Mouse (Mus musculus) urinary bladder, postnatal 10 days (tissue): ENCODE measurements at regions not wholly inside any gene's neighbourhood (a gene's known extent, or its start where the extent isn't known, plus 50 kb on each side); places are given as distances from the start of the nearest gene placed in this dataset.
"Not testable (repeated sequence)": the region's sequence is repeated elsewhere in the genome, so short reads cannot be mapped to it uniquely, and the experiment has no call there.

Experiments
- DNase-seq: peaks from one replicate; pipeline ENCODE4 v3.0.0; 2022; ENCODE audit warnings: low spot score

DNA sequence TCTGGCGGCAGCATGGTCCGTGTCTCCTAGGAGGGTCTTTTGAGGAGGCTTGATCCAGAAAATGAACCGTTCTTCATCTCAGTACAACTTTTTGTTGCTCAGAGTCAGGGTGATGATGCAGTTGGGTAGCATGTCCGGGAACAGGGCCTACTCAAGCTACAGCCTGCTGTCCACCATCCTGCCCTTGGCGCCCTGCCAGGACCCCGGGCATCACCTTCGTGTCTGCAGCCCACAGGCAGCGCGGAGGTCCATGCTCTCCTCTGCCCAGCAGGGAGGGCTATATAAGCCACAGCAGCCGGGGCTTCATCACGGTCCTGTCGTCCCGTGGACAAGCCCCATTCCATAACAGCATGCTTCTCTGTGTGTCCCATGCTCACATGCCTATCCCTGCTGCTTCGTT is 107.1 kb upstream of the Klf3 start:
- no peak for DNase-seq

DNA sequence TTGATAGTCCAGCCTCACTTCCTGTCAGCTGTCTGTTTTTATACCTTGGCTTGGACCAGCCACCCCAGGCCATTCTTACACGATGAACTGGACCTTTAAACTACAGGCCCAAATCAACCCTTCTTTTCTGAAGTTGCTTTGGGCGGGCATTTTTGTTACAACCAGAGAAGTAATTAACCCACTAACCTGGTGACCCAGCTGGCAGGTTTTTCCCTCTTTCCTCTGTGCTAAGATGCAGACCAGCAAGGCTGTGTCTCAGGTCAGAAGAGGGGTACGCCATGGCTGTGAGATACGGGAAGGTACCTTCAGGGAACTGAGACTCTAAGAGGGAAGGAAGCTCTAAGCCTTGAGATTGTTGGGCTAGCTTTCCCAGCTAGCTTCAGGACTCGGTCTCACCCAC is 105.7 kb upstream of the Klf3 start:
- no peak for DNase-seq

DNA sequence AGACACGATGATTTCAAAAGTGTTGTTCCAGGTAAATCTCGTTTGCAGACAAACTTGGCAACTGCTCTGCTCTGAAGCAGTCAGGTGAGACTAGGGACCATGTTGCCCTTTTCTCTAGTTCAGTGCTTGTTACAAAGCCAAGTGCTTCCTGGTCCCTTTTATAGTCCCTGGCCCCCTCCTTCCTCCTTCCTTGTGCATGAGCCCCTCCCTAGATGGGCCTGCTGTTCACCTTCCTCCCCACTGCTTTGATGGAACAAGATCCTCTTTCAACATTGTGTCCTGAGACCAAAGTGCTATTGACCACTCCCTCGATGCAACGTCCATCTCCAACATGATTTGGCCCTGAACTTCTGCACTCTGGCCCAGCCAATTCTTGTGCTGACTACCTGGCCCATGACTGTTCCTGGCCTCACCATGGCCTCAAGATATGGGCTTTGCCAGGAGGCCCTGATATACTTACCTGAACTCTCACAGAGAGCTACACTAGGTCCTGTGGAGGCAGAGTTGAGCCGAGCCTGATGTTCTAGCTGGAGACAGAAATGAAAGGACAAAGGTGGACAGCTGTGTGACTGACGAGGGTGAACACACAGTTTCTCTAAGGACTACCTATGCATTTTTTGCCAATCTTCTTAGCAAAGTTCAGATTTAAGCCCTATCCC is 104.6 kb upstream of the Klf3 start:
- no peak for DNase-seq

DNA sequence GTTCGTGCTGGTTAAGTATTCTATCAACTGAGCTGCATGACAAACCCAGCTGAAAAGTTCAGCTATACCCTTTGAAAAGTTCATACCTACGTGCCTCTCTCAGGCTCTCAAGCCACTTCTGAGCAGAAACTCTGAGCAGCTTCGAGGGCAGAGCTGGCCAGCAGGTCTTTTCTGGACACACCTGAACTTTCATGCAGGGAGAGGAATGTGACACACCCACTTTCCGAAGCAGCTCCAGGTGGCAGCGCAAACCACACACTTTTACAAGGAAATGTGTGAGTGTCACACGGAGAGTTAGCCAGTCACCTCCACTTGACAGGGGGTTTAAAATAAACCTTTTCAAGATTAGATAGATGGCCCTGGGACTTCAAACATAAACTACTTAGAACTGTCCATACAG is 103.2 kb upstream of the Klf3 start:
- DNase-seq, result no peak

DNA sequence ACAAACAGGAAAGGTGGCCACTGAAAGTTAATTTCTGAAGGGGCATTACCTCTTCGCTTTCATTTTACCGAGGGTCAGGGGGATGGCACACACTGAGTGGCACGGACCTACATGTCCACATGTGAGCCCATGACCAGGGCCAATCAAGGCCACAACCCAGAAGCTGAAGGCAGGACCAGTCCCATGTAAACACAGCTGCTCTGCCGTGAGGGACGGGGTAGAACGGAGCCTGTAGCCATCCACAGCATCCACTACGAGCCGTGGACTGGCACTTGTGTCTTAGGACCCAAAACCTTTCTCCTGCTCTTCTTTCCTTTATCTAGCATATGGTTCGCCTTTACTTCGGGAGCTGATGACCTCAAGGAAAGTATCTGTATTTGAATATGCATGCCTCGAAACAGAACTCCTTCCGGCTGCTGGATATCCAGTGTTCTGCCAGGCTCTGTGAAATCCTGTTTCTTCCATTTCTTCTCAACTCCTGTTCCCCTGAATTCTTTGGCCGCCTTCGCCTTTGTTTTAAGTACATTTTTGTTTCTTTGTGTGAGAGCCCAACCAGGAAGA is 101.9 kb upstream of the Klf3 start:
- no peak for DNase-seq

DNA sequence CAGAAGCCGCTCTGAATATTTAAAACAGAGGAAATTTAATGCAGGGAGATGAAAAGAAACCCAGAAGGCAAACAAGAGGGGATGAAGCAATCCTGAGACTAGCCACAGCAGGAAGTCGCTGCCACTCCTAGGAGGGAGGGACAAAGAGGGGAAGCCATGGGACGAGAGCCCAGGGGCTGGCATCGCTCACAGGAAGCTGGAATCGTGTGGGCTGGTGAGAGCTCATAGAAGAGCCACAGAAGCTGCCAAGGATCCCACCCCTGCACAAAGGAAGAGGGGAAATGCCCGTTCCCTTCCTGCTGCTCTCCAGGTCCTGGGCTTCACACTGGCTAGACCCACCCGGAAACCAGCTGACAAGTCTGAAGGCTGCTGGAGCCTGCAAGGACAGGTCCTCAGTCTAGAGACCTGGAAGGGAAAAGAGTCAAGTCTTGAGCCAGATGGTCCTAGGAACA is 101.4 kb upstream of the Klf3 start:
- no peak for DNase-seq

DNA sequence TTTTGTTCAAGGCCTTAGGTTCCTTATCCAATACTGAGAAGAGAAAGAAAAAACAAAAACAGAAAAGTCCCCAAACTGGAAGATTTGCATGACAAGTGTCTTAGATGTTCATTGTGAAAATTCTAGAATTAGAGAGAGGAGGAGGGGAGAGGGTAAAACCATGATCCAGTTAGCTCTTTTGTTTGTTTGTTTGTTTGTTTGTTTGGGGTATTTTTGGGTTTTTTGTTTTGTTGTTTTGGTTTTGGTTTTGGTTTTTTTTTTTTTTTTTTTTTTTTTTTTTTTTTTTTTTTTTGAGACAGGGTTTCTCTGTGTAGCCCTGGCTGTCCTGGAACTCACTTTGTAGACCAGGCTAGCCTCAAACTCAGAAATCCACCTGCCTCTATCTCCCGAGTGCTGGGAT is 100.8 kb upstream of the Klf3 start:
- not testable (repeated sequence) for DNase-seq

DNA sequence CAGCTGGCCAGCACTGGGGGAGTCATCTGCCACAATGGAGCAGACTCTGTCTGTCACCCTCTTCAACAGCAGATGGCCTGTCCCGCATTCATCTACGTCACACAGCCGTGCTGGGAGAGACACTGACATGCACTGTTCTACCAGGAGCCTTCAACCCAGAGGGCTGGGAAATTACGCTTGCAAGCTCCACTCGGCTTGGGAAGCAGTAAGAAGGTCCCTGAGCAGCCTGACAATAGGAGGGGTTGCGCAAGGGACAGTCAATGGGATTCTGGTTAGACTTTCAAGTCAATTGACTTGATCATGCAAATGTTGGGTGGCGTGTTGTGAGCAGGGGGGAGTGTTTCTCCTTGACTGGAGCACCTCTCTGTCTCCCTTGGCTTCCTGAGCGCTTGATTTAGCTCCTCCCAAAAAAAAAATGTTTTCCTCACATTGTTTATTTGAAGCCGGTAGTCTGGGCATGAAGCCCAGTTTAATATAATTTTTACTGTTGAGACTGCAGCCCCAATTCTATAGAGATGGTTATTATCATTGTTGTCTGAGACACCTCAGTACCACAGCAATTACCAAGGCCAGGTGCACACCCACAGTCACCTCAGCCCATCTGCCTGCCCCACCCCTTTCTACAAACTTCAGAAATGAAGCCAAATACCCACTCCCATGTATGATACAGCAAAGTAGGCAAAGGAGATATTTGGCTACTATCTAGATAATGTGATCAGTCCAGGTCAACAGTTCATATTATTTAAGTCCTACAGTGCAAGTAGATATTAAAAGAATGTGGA is 99.9 kb upstream of the Klf3 start:
- DNase-seq, result no peak

DNA sequence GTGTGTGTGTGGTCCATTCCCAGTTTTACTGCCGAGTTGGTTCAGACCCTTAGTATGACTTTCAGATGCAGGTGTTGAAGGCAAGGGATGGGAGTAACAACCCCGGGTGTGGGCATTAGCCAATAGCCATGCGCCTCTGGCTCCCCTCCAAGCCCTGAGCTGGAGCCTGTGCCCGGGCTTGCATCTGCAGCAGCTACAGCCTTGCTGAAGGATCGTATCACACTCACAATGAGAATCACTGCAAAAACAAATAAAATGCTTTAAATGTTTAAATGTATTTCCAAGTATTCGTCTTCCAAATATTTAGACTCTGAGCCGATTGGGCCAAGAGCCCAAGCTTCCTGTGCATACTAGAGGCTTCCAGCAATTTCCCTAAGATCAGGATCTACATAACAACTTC is 99.0 kb upstream of the Klf3 start:
- no peak for DNase-seq

DNA sequence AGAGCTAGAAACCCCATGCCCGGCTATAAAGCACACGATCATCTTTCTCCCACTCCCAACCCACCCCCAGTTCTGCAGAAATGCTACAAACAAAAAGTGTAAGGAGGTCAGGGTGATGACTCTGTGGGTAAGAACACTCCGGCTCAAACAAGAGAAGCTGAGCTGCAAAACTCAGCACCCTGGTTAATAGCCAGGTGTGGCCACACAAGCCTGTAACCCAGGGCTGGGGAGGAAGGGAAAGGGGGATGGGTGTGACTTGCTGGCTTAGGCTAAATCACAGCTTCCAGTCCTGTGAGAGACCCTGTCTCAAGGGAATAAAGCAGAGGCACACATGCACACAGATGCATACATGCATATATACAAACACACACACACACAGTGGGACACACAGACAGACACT is 96.6 kb upstream of the Klf3 start:
- DNase-seq, result no peak

DNA sequence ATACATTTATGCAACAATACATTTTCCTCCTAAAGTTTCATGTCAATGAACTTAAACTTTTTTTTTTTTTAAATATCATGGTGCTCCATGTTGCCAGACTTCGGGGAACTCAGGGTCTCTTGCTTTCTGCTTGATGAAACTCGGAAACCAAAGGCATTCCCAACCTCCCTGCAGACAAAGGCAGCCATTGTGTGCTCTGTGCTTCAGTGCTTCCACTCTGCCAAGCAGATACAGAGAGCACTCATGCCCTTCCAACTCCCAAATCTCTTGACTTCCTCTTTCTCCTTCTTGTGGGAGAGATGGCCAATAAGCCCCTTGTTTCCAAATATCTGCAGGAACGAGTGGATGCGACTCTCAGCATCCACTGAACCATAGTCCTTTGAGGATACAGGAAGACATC is 94.0 kb upstream of the Klf3 start:
- DNase-seq, result no peak

DNA sequence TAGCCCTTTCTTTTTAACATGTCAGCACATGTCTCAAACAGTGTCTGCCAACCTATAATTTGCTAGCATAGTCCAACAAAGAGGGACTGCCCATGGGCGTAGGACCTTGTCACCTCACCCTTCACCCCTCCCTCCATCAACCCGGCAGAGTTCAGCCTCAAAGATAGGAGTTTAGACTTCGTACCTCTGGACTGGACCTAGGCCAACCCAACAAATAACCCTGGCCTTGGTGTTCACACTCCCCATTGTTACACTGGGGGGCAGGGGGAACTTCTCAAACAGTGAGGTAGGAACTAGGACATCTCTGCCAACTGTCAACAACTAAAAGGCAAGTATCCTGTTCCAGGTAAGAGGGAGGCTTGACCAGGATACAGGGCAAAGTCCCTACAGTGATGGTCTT is 93.0 kb upstream of the Klf3 start:
- no peak for DNase-seq

DNA sequence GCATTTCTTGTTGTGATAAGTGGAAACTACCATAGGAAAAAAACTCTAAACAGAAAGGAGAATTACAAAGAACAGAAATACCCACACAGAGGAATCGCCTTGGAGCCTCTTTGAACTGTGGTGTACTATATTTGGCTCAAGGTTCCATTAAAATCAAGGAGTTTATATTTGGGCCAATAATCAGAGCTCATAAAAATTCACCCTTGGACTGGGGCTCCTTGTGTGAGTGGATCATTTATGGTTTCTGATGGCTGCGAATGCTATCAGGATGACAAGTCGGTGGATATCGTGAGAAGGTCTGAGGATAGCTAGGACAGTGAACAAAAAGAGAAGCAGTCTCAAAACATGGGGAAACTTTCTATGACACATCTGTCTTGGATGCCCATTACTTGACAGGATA is 92.2 kb upstream of the Klf3 start:
- DNase-seq, result no peak

DNA sequence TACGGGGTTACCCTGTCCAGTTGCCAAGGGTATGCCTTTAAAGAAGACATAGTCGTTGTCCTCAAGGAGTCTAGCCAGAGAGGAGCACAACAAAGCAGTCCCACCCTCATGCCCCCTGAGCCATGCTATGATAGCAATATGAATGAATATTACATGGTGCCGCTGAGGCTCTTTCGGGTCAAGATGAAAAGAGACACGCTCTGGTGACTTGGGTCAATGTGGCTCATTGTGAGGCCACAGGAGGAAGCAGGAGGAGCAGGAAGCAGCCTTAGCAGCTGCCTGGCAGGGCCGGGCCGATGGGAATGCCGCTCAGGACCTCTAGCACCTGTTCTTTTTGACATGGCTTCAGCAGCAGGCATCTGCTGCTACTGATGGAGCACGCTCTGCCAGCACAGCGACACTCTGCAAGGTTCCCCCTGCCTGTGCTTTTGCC is 89.0 kb upstream of the Klf3 start:
- DNase-seq, result no peak

DNA sequence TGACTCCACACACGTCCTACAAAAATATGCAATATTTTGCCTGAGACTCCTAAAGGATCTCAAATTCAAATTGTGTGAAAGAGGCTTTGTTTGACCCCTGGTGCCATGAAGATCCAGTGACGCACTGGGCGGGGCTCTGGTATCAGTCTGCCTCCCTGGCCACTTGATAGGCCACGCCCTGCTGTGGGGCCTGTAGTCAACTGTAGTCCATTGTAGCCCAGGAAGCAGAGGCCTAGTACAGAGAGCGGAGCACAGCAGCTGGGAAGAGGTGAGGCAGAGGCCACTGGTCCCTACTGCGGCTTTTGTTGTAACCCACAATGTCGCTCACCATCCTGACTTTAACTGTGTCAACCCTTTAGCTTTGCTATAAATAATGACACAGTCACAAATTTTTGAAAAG is 88.5 kb upstream of the Klf3 start:
- no peak for DNase-seq

DNA sequence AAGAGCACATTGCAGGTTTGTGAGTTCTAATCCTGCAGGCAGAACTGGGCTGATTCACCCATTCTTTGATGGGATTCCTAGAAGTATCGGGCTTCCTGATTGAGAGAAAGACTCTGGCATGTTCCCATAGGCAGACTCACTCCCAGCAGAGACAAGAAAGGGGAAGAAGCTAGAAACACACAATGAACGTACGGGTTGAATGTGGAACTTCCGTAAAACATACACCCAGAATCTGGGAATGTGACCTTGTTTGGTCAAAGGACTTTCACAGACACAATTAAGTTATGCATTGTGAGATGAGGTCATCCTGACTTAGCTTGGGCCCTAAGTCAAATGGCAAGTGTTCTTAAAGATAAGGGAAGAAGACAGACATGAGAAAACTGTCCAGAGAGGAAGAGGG is 86.6 kb upstream of the Klf3 start:
- no peak for DNase-seq

DNA sequence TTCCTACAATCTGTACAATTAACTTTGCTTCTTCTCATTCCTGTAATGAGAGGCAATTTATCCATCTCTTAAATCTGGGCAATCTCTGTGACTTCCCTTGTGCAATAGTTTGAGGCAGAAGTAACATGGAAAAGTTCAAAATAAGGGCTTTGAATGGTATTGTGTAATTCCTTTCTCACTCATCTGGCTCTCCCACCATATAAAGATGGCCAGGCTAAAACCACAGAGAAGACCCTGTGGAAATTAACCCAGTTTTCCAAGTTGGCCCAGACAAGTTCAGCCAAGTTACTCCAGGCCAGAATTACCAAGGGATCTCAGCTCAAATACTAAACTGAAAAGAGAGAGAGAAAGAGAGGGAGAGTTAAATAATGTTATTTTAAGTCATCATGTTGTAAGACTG is 81.0 kb upstream of the Klf3 start:
- no peak for DNase-seq

DNA sequence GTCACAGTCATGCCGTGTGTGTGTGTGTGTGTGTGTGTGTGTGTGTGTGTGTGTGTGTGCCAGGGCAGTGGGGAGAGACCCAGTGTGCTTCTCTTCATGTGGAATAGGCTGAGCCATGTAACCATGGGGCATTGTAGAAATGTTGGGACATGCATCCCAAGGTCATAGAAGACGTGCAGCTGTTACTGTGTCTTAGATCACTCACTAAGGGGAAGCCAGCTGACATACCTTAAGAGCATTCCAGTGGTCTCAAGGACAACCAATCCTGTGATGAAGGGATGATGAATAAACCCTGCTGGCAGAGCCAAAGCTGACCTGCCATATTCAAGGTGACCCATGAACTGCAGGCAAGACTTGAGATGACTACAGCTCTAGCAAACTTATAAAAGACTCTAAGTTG is 75.3 kb upstream of the Klf3 start:
- DNase-seq, result no peak

DNA sequence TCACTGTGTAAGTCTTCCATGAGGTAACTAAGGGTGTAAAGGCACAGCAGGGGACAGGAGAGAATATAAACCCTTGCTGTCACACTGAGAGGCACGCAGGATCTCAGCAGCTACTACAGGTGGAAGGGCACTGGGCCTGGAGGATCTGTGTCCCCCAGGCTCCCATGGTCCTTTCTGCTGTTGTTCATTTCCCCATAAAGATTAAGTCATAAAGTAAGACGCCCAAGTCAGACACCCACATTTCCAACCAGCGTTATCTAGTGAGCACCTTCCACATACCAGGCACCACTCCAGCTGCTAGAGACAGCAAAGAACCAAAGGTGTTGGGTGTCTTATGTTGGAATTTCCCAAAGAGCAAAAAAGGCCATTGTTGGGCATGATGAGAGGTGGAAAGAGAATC is 70.8 kb upstream of the Klf3 start:
- DNase-seq, result no peak

DNA sequence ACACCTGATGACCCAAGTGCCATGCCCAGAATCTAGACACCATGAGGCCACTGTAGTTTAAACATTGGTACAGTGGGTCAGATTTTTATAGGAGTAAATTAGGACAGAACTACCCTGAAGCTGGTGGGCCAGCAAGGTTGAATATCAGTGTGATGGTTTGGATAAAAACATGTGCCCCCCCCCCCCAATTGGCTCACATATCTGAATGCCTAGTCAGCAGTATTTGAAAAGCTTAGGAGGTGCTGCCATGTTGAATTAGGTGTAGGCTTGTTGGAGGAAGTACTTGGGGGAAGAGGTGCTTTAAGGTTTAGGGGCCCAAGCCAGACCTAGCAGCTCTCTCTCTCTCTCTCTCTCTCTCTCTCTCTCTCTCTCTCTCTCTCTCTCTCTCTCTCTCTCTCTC is 66.2 kb upstream of the Klf3 start:
- no peak for DNase-seq

DNA sequence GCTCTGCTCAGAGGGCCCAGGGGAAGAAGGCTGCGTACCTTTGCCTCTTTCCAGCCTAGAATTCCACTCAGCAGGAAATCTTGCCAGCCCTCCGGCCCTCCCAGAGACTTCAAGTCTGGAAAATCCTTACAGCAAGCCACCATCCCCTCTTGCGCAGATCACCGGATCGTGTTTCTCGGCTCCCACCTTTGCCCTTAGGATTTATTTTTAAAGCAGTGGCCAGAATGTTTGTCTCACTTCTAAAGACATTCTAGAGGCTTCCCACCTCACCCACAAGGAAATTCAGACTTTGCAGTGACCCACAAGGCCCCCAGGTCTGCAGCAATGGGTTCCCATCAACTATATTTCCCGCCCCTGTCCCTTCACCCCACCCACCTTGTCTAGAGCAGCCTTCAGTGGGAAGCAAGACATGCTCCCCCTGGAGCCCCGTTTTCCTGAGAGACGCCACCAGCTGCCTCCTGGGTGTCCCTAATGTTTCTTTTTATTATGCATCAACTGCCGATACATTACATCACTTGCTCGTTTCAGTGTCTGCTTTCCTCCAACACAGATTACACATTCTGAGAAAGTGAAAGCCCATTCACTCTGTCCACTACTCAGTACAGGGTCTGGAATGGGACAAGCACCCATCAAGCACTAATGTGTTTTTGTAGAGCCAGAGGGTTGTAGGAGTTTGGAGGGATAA is 65.0 kb upstream of the Klf3 start:
- no peak for DNase-seq

DNA sequence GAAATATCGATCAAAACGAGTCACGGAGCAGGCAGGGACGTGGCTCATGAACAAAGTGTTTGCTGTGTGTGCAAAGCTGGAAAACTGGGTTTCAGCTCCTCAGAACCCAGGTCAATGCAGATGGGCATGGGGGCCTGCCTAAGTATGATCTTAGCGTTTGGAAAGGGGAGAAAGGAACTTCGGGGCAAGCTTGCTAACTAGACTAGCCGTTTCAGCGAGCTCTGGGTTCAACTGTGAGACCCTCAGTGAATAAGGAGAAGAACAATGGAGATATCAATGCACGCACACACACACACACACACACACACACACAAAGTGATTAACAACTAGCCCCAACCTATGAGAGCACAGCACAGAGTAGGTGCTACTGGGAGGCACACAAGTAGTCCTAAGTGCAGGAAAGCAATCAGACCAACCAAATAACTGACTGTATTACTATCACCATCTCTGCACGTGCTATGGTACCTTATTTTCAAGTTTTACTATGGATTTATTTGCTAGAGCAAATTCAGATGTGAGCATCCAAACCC is 64.3 kb upstream of the Klf3 start:
- no peak for DNase-seq
